Mouse (Mus musculus) cerebellum, adult 9-10 months (tissue): ENCODE measurements around the gene Afg1l.
A peak's percentile ranks its signal among the peaks of the same experiment; 100 is the strongest.

Experiments used
- DNase-seq: peaks from one replicate; pipeline ENCODE4 v3.0.0; 2022

Afg1l gene

GRCm38 (mm10) chr10:42293877-42294276 is 184.5 kb downstream of the Afg1l start:
- DNase-seq, result no peak

GRCm38 (mm10) chr10:42291360-42291759 is 187.0 kb downstream of the Afg1l start:
- DNase-seq, result peak; percentile 39

DNA sequence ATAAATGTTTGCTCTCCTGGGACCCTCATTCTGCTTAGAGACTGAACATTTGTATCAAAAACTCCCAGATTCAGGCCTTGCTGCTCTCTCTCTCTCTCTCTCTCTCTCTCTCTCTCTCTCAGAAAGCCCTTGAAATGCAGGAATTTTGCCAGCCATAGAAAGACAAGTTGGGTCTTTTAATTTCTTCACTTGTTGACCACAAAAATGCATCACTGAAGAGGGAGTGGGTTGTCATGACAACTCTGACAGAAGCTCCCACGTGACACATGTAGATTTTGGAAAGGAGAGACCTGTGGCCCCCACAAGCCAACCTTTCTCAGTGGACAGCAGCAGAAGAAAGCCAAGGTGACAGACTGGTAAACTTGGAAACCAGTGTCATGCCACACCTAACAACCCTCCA is 190.7 kb downstream of the Afg1l start:
- no peak for DNase-seq

DNA sequence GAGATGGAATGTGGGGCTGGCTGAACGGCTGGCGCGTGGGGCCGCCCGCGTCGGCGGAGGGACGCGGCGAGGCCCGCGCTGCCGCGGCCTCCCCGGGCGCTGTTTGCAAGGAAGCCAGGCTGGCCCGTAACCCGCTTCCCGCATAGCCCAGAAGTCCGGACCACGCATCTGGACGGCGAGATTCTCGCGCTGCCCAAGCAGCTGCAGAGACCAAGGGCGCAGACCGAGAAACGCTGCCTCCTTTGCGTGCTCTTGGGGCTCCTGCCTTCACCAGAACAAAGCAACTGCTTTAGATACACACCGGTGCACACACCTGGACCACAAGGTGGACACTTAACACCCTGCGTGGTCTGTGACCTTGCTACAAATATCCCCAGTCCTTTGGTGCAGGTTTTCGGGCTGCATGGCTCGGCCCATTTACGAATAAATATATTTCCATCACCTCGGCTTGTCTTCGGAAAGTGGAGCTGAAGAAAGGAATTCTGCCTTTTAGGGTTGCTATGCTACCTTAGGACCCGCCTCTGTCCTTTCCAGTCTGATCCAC is 200.0 kb downstream of the Afg1l start:
- DNase-seq, result no peak

GRCm38 (mm10) chr10:42277476-42278306 is 200.7 kb downstream of the Afg1l start:
- peak; percentile 99 for DNase-seq

DNA sequence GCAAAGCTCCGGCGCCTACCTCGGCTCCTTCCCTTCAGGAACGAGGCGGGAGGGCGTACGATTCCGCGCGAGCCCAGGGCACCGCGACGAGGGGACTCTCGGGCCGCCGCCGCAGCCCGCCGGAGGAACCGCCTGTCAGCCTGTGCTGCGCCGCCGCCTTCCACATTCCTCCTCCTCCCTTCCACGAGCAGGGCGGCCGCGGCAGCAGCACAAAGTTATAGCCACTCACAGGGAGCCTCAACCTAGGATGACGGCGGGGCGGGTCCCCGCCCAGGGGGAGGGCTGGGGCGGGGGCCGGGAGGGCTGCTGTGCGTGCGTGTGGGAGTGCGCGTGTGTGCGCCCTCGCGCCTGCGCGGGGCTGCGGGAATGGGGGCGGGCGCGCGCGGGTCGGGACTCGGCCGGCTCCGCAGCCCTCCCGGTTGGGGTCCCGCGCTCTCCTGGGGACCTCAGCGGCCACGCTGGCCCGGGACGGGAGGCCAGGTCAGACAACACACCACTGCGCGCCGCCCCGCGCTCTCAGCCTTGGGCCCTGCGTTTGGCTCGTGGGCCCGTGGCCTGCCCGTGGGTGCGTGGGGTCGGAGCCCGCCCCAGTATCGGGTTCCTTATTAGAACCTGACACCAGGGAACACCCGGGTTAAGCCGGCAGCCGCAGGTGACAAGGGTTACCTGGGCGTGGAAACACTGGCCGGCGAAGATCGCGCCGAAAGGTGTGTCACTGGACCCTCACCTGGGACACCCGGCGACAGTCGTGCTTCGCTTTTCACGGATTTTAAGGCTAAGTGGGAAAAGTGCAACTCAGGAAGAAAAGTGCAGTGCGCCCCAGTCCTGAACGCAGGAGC is 201.6 kb downstream of the Afg1l start, which contains the start of gene Foxo3:
TSS of gene Foxo3 (minus strand) at position 249 of the 839 bp plus-strand sequence.
- DNase-seq, result peak; percentile 86

DNA sequence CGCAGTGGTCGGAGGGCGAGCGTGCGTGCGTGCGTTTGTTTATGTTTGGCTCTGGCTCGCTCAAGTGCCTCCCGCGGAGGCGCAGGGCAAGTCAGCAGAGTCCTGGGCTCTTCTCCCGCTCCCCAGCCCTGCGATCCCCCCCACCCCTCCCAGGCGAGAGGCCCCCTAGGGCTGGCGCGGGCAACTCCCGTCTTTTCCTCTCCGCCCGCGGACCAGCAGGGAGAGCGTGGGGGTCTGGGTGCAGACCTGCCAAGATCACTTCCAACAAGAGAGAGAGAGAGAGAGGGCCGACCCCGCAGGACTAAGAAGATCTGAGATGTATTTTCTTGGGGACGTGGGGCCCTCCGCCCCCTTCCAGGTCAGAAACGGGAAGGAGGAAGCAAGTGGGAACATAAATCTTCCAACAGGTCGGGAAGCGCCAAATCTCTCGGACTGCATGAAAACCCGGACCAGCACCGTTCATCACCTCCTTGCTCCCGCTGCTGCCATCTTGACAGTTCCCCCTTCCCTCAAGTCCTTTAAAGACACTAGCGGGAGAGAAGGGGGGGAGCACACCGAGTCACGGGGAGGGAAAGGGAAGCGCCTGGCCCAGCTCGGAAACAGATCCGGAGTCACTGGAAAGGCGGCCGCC is 202.4 kb downstream of the Afg1l start:
- peak; percentile 77 for DNase-seq

- DNase-seq, result peak; percentile 68
Measured at GRCm38 (mm10) chr10:42275401-42275870, 202.9 kb downstream of the Afg1l start.

- DNase-seq, result peak; percentile 42
Measured at GRCm38 (mm10) chr10:42274712-42275400, 203.5 kb downstream of the Afg1l start.

DNA sequence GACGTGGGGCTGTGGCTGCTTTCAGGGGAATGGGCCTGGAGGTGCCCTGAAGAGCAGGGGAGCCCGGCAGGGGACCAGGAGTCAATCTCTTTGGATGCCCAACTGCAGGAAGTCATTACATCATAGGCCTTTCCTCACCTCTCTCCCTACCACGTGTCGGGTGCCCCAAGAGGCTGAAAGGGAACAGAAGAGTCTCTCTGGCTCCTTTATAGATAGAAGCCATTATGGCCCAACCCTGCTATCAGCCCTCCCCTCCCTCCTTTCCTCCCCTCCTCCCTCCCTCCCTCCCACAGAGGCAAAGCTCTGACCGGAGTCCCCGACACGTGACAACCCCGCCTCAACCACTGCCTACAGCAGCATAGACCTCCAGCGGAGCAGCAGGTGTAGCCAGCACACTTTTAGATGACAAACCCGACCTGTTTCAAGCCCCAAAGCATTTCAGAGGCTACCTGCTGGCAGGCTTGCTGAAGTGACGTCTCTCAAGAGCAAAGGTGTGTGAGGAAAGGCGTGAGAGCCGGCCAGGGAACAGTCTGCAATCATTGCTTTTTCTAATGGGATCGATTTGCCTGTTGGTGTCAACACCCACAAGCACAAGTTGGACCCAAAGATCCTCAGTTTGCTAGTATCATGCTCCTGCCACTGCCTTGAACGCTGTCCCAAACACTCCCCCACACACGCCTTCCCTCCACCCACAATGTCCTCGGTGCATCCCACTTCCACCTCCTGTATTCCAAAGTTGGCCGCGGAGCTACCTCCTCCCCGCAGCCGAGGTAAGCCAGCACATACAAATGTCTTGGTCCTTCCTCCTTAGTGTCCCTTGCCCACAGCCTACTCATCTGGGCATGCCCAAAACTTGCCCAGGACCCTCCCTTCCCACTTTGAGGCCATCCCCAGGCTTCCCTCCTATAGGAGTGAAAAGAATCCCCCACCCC is 204.3 kb downstream of the Afg1l start:
- DNase-seq, result peak; percentile 75

GRCm38 (mm10) chr10:42273403-42273759 is 205.0 kb downstream of the Afg1l start:
- peak; percentile 30 for DNase-seq

- no peak for DNase-seq
Measured at GRCm38 (mm10) chr10:42271454-42272230, 206.7 kb downstream of the Afg1l start.

GRCm38 (mm10) chr10:42270277-42271083 is 207.9 kb downstream of the Afg1l start:
- DNase-seq, result peak; percentile 30

DNA sequence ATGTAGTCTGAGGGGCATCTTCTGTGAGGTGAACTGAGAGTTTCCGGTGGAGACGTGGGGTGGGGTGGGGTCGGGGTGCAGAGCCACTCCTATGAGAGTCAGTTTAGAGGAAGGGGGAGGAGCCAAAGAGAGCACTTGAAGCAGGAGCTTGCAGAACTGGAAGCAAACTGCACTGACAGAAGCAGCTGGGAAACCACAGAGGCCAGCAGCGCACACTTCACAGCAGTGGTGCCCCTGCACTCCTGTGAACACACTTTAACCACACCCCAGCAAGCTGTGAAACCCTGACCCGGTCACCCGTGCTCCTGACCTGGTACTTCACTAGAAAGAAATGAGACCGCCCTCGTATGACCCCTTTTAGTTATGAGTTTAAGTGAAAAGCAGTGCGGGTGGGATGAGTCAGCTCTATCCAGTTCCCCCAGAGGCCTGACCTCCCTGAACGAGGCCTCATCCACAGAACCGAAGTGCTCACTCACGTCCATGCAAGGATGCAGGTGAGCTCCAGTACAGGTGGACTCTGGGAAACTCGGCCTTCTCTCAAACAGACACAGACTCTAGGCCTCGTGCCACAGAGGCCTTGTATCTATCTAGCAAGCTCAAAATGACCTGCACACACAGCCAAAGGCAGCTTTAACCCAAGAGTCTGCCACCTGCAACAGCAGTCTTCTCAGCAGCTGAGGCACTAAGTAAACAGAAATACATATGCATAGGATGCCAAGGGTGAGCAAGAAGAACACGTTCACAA is 208.9 kb downstream of the Afg1l start:
- peak; percentile 36 for DNase-seq

DNA sequence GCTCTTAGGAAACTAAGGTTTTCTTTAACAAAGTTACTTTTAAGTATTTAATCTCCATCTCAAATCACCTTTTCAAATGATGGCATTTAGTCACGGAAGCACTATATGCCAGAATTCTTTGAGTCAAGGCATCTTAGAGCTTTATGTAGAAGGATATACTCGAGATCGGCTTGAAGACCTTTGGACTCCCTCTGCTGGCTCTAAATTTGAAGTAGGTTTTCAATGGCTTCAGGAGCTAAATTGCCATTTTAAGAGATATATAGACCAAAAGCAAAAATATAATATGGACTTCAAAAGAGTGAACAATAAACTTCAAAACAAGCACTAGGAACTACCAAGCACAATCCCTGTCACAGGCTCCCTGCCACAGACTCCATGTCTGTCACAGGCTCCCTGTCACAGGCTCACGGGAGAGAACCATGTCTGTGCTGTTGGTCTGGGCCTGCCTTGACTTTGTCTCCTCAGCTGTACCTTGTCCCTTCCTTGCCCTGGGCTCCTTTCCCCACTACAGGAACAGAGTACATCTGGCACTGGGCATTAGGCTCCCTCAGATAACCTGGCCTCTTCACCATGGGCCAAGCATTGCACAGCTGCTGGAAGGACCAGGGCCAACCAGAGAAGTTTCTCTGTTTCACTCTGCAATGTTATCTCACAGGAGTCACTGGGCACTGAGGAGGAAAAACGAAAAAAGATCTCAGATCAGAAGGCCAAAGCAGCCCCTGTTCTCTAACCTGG is 210.4 kb downstream of the Afg1l start:
- peak; percentile 51 for DNase-seq

DNA sequence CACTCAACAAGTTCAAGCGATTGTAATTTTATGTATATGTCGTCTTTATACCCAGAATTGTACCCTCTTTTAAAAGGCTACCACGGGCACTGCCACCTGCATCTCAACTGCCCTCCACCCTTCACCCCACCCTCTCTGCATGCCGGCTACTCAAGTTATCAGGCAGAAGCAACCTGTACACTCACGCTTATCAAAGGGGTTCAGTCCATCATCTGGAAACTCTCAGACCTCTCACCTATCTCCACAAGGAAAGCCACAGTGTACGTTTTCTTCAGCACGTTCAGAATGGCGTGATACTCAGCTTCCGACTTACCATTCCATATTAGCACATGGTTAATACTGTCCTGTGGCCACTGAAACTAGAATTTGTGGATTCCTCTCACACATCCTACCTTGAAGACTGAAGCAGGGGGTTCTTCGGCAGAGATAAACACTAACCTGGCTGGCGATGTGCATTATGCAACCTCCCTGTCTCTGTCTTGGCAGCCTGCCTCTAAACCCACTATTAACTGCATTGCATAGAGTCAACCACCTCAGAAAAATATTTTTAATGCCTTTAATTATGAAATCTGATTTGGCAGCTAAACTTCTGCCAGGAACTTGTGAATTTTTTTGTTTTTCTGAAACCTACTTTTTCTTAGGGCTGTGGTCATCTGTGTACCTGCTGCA is 213.2 kb downstream of the Afg1l start:
- DNase-seq, result peak; percentile 77

DNA sequence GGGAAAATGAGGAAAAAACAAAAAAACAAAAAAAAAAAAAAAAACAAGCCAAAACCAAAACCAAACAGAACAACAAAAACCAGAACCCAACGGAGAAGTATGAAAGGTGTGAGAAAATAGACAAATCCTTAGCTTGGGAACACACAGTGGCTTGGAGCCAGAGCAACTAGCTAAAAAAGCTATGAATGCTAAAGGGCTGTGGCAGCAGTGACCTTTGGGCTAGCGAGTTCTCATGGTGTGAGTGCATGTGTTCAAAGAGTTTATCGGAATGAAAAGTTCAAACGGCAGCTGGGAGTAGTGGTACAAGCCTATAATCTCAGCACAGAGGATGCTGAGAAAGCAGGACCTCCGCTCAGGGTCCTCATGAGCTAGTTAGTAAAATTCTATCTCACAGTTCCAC is 214.2 kb downstream of the Afg1l start:
- no peak for DNase-seq
